Comparison of ENCODE assay signal across 10 mouse cellular contexts in the genomic region with DNA sequence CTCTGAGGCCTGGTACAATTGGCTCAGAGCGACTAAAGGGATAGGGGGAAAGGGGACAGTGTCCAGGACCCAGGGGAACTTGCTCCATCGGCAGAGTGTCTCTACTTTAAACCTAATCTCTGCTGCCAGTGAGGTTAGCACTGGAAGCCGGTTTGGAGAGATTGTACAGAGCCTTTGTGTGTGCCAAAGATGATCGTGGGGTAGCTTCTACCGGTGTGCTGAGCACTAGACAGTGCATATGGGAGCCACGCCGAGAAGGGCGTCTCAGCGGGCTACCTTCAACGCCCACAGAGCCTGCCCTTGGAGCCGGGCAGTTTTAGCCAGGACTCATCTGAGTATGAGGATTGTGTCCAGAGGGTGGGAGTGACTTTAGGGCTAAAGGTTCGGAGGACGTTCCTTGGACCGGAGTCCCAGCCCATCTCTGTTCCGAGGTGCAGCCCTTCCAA. TPM values are rescaled to one million over a fixed set of nuclear protein-coding genes. Genes with fewer than 3 reads are reported as not detected.
A peak's percentile ranks its signal among the peaks of the same experiment; 100 is the strongest.
DNase-seq lines count a peak whose midpoint lies in the region; ATAC-seq and TF ChIP-seq lines count a peak whose summit lies in the region.
"Had no signal": no experiment of that assay in that cellular context is flagged by ENCODE, and none has a peak within 500 bp of the region (broad histone marks: within the 10 kb centered on the region; RNA-seq: fewer than 3 reads in every experiment).

No protein-coding gene starts in this region.

- peak overlapping the region; percentile 83 for H3K4me2 ChIP-seq in forebrain, postnatal 0 days (ENCODE audit: low read depth)
- H3K4me2 ChIP-seq in liver, embryonic 16.5 days (ENCODE audit: low read depth, low read length) = peak overlapping the region; percentile 78; the same call in 1 of the 2 replicates

- no peaks in the 10 kb centered on the region for H3K36me3 ChIP-seq in E14TG2a.4 (ENCODE audit: insufficient read depth, low read length)
- no peaks in the 10 kb centered on the region for H3K36me3 ChIP-seq in forebrain, postnatal 0 days (ENCODE audit: insufficient read depth)
- no peaks in the 10 kb centered on the region for H3K36me3 ChIP-seq in liver, embryonic 16.5 days (ENCODE audit: control insufficient read depth, insufficient read depth)

- ATAC-seq in forebrain, postnatal 0 days = peak; percentile 37
- ATAC-seq in liver, embryonic 16.5 days (ENCODE audit: low read depth) = no peak
- ATAC-seq: inflammation-experienced regulatory T-cells, adult 6 months had no signal

- H3K27ac ChIP-seq in forebrain, postnatal 0 days (ENCODE audit: low read depth, low read length) = peak overlapping the region; percentile 85
- H3K27ac ChIP-seq in liver, embryonic 16.5 days (ENCODE audit: low read length) = no peak overlapping the region

- H3K9me3 ChIP-seq in E14TG2a.4 (ENCODE audit: low read length) = no peaks in the 10 kb centered on the region
- no peaks in the 10 kb centered on the region for H3K9me3 ChIP-seq in forebrain, postnatal 0 days (ENCODE audit: low read length)
- H3K9me3 ChIP-seq in liver, embryonic 16.5 days (replicated peaks; ENCODE audit: control insufficient read depth, low read length) = no peaks in the 10 kb centered on the region

- H3K9ac ChIP-seq in forebrain, postnatal 0 days = peak overlapping the region; percentile 73
- no peak overlapping the region for H3K9ac ChIP-seq in liver, embryonic 16.5 days (ENCODE audit: low read depth, low read length)

- no peak for TF ChIP-seq CTCF in E14TG2a.4 (conservative IDR thresholded peaks at IDR 0.05; ENCODE audit: low read length)
- no peak for TF ChIP-seq CTCF in forebrain, postnatal 0 days (IDR thresholded peaks at IDR 0.05; ENCODE audit: low read depth)

- peaks cover 80% of the 10 kb centered on the region for H3K4me1 ChIP-seq in E14TG2a.4 (replicated peaks; ENCODE audit: low read depth, low read length)
- peaks cover 17% of the 10 kb centered on the region; the same call in 1 of the 2 replicates for H3K4me1 ChIP-seq in forebrain, postnatal 0 days (ENCODE audit: insufficient read depth)
- peaks cover 2% of the 10 kb centered on the region; the same call in 1 of the 2 replicates for H3K4me1 ChIP-seq in liver, embryonic 16.5 days (ENCODE audit: control insufficient read depth, low read depth, low read length)

- peak overlapping the region; percentile 85 for H3K4me3 ChIP-seq in E14TG2a.4 (replicated peaks; ENCODE audit: low read length)
- peak overlapping the region; percentile 76 for H3K4me3 ChIP-seq in forebrain, postnatal 0 days (ENCODE audit: low read depth, low read length)
- H3K4me3 ChIP-seq in liver, embryonic 16.5 days (ENCODE audit: low read depth, low read length) = peak overlapping the region; percentile 50; the same call in 1 of the 2 replicates

- H3K27me3 ChIP-seq in E14TG2a.4 (ENCODE audit: insufficient read depth, low read length) = peaks cover 60% of the 10 kb centered on the region
- no peaks in the 10 kb centered on the region for H3K27me3 ChIP-seq in forebrain, postnatal 0 days (ENCODE audit: insufficient read depth, low read length)
- peaks cover 59% of the 10 kb centered on the region for H3K27me3 ChIP-seq in liver, embryonic 16.5 days (ENCODE audit: control insufficient read depth, insufficient read depth, low read depth, low read length)

- DNase-seq in adrenal gland, postnatal 25 days = peak; percentile 25
- DNase-seq in adrenal gland, adult 2 months = no peak
- peak; percentile 45 for DNase-seq in forebrain, postnatal 0 days
- no peak for DNase-seq in spleen, adult 18-20 months
- no peak for DNase-seq in frontal cortex, postnatal 36 days (ENCODE audit: low spot score in 2 of 2)
- no peak for DNase-seq in kidney, postnatal 36 days
- DNase-seq: adrenal gland, adult 8-10 months had no signal

- WGBS in forebrain, postnatal 0 days = 3% methylated on average over 15 of the region's 15 CpGs
- 5% methylated on average over 15 of the region's 15 CpGs for WGBS in liver, embryonic 16.5 days (ENCODE audit: insufficient replicate concordance)

RNA-seq across cellular contexts. Expression of gene Scube3, which starts 0.7 kb away (rescaled TPM):
- 23.1 and 28.0 TPM in 2 replicates for total RNA-seq in adrenal gland, postnatal 25 days (2021)
- 10 to 100 TPM in 1 of 2 experiments, 1 to 10 TPM in 1; 9.8 to 16.7 TPM for total RNA-seq in adrenal gland, adult 2 months (2021)
- polyA plus RNA-seq in adrenal gland, adult 2 months (2012; rRNA removed) = 28.1 and 33.1 TPM in 2 replicates
- 16.3 and 16.7 TPM in 2 replicates for total RNA-seq in forebrain, postnatal 0 days (2014; rRNA removed)
- 3.1 and 3.2 TPM in 2 replicates for polyA plus RNA-seq in forebrain, postnatal 0 days (2015; fragmentation: Nextera tagmentation; extraction: Ambion mirVana)
- 0.12 and 0.21 TPM in 2 replicates for polyA plus RNA-seq in liver, embryonic 16.5 days (2015; fragmentation: Nextera tagmentation; extraction: Ambion mirVana)
- polyA plus RNA-seq: inflammation-experienced regulatory T-cells, adult 6 months had no signal

RNA-seq across cellular contexts. Expression of gene Zfp523, which starts 35.7 kb away (rescaled TPM):
- 41.5 and 45.5 TPM in 2 replicates for total RNA-seq in adrenal gland, postnatal 25 days (2021)
- 10 to 100 TPM; 31.3 to 39.2 TPM for total RNA-seq in adrenal gland, adult 2 months (2021)
- 118 and 122 TPM in 2 replicates for polyA plus RNA-seq in adrenal gland, adult 2 months (2012; rRNA removed)
- total RNA-seq in forebrain, postnatal 0 days (2014; rRNA removed) = 57.7 and 72.4 TPM in 2 replicates
- polyA plus RNA-seq in forebrain, postnatal 0 days (2015; fragmentation: Nextera tagmentation; extraction: Ambion mirVana) = 36.5 and 41.1 TPM in 2 replicates
- 6.2 TPM in 2 replicates for polyA plus RNA-seq in liver, embryonic 16.5 days (2015; fragmentation: Nextera tagmentation; extraction: Ambion mirVana)

Comparison
In these comparisons a context has a peak if more than half of its experiments do, and no peak if none do; other contexts are left out.
1. DNase-seq: peak in adrenal gland, postnatal 25 days (single experiment) and forebrain, postnatal 0 days (single experiment); none in adrenal gland, adult 2 months (single experiment), spleen, adult 18-20 months (0 of 2), frontal cortex, postnatal 36 days (0 of 2) and kidney, postnatal 36 days (0 of 2).
2. Peak in every context shown above with its lines, with median percentiles within 50 percentile points of each other: H3K4me3 ChIP-seq.